Mouse (Mus musculus) liver, postnatal 0 days (tissue): ENCODE results near the gene 4932438H23Rik.

ENCODE experiments used
- CTCF ChIP-seq: sonication (generic); IDR thresholded peaks from 2 replicates; pipeline ENCODE4 v1.5.1; 2016; ENCODE audit warnings: antibody characterized with exemption, low read depth
- EP300 ChIP-seq: IDR thresholded peaks from 2 replicates; pipeline ENCODE4 v1.6.1; 2016; ENCODE audit warnings: antibody characterized with exemption, low read depth, mild to moderate bottlenecking

GRCm38 (mm10) chr16:91100484-91100883 lies 5.6 kb upstream of the 4932438H23Rik start:
- TF ChIP-seq CTCF, result no peak
- TF ChIP-seq EP300, result no peak
